Mouse (Mus musculus) testis, adult 2 months (tissue): ENCODE measurements at regions not wholly inside any gene's neighbourhood (a gene's known extent, or its start where the extent isn't known, plus 50 kb on each side); places are given as distances from the start of the nearest gene placed in this dataset.

Experiments used
- CTCF ChIP-seq: fragments of 200-500 bp; IDR thresholded peaks from 2 replicates; pipeline ENCODE4 v1.5.1; 2012; ENCODE audit warnings: low read depth, mild to moderate bottlenecking, inconsistent platforms, low read length, moderate library complexity; ENCODE audit not compliant: control insufficient read depth, insufficient read depth, insufficient replicate concordance
- POLR2A ChIP-seq: fragments of 200-500 bp; IDR thresholded peaks from 2 replicates; pipeline ENCODE4 v1.6.1; 2012; ENCODE audit warnings: low read depth, mild to moderate bottlenecking, inconsistent platforms, low read length, moderate library complexity; ENCODE audit not compliant: control insufficient read depth

- no peak for TF ChIP-seq POLR2A
- no peak for TF ChIP-seq CTCF
Measured at GRCm38 (mm10) chr10:97940345-97940744, 213.8 kb upstream of the C030005K15Rik start.
